Mouse (Mus musculus): ENCODE measurements around the gene Krt75. TPM values are rescaled to one million over a fixed set of nuclear protein-coding genes. Genes with fewer than 3 reads are reported as not detected.

Gene Krt75
- 0.08 TPM in 1 of 2 replicates, not detected in the other for polyA plus RNA-seq (2015; fragmentation: Nextera tagmentation; extraction: Ambion mirVana)

DNA sequence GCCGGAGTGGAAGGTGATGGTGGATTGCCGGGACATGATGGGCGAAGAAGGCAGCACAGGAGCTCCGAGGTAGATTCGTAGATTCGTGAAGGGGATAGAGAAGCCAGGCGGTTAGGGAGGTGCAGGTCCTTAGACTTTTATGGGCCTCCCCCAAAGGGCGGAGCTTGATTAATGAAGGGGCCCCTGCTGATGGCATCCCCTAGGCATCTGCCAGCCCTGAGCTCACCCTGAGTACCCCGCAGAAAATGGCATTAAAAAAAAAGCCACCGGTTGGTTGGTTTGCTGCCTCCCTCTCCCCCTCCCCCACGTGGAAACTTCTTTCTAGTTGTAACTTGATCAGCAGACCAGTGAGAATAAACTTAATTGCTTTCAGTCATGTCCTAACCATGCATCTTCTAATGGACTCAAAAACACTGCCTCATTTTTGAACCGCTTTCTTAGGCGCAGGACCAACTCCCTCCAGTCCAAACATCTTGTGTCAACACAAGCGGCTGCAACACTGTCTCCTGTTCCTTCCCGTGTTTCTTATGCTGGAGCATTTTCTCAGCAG lies at the start of gene Krt75:
Gene Krt75, minus strand, starts transcription at position 109 of the 550 bp plus-strand sequence.
- WGBS = 67% methylated on average over 15 of the region's 15 CpGs
- no peaks in the 10 kb centered on the region for H3K9me3 ChIP-seq
- no peak within 1 kb of the TSS for H3K4me3 ChIP-seq
- no peaks in the 10 kb centered on the region for H3K4me1 ChIP-seq
- H3K9ac ChIP-seq (replicated peaks) = no peak within 1 kb of the TSS
- H3K27me3 ChIP-seq = no peaks in the 10 kb centered on the region
- ATAC-seq (replicated peaks) = no peak
- no peaks in the 10 kb centered on the region for H3K36me3 ChIP-seq
- no peak within 1 kb of the TSS for H3K4me2 ChIP-seq (replicated peaks)
- no peak within 1 kb of the TSS for H3K27ac ChIP-seq (replicated peaks)

- H3K4me2 ChIP-seq (replicated peaks) = no peak overlapping the region
- no peaks in the 10 kb centered on the region for H3K27me3 ChIP-seq
- no peaks in the 10 kb centered on the region for H3K4me1 ChIP-seq
- H3K4me3 ChIP-seq = no peak overlapping the region
- 66% methylated on average over 6 of the region's 6 CpGs for WGBS
- H3K9me3 ChIP-seq = no peaks in the 10 kb centered on the region; the same call in 1 of the 2 replicates
- H3K36me3 ChIP-seq = no peaks in the 10 kb centered on the region
- no peak for ATAC-seq (replicated peaks)
- no peak overlapping the region for H3K27ac ChIP-seq (replicated peaks)
- H3K9ac ChIP-seq (replicated peaks) = no peak overlapping the region
These were observed 25.4 kb upstream of the Krt75 start for GRCm38 (mm10) chr15:101599123-101599522.

DNA sequence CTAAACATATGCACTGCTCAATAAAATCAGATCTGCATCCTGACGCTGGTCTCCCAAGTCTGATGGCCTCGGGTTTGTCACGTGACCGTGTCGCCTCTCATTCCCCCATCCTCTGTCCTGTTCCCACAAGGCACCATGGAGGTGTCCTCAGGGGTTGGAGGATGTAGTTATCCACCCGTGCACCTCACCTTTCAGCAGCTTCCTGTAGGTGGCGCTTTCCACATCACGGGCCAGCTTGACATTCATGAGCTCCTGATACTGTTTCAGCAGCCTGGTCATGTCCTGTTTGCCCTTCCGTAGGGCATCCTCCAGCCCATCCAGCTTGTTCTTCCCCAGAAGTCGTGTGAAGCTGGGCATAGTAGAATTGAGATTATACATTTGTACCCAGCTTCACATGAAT lies 14.5 kb upstream of the Krt75 start:
- whole genome bisulfite sequencing = 81% methylated on average over 10 of the region's 10 CpGs
- Histone ChIP-seq H3K9ac (replicated peaks) (no peak overlapping the region), H3K36me3 (no peaks in the 10 kb centered on the region), H3K27ac (replicated peaks) (no peak overlapping the region), H3K4me2 (replicated peaks) (no peak overlapping the region), H3K27me3 (no peaks in the 10 kb centered on the region), H3K4me3 (no peak overlapping the region), H3K4me1 (no peaks in the 10 kb centered on the region), H3K9me3 (no peaks in the 10 kb centered on the region)
- no peak for ATAC-seq (replicated peaks)

GRCm38 (mm10) chr15:101584456-101584855 lies 10.8 kb upstream of the Krt75 start:
- no peaks in the 10 kb centered on the region for H3K36me3 ChIP-seq
- H3K9me3 ChIP-seq = no peaks in the 10 kb centered on the region
- 67% methylated on average over 2 of the region's 2 CpGs for WGBS
- no peak overlapping the region for H3K4me2 ChIP-seq (replicated peaks)
- no peak for ATAC-seq (replicated peaks)
- no peak overlapping the region for H3K27ac ChIP-seq (replicated peaks)
- H3K27me3 ChIP-seq = no peaks in the 10 kb centered on the region
- no peak overlapping the region for H3K9ac ChIP-seq (replicated peaks)
- H3K4me1 ChIP-seq = no peaks in the 10 kb centered on the region
- H3K4me3 ChIP-seq = no peak overlapping the region

DNA sequence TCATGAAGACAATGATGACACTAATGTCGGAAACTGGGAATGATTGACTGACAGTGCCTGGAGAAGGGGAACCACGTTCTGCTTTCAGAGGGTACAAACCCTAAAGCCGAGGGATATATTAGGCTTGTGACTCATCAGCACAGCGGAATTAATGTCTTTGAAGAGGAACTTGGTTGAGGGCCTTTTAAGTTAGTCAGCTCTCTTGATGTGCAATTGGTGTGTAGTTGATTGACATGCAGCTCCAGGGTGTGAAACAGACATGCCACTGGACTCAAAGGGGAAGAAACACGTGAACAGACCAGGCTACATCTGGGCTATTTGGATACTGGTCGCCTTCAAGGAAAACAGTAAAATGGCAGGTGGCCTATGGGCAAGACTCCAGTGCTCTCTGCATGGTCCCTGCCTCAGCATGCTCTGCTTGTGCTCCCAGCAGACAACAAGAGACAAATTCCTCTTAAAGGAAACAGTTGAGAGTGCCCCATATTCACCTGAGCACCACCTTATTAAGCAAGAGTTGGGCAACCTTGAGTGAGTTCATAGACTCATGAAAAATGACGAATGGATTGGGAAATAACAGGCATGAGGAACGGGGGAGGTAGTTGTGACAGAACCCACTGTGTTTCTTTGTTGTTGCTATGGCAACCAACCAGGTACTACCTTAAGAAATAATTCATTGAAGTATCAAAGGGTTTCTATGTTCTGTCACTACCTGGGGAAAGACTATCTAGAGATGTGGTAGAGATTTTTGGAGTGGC lies 9.7 kb upstream of the Krt75 start:
- Histone ChIP-seq H3K27me3 (no peaks in the 10 kb centered on the region), H3K9ac (replicated peaks) (no peak overlapping the region), H3K36me3 (no peaks in the 10 kb centered on the region), H3K4me1 (no peaks in the 10 kb centered on the region), H3K27ac (replicated peaks) (no peak overlapping the region), H3K4me2 (replicated peaks) (no peak overlapping the region), H3K9me3 (no peaks in the 10 kb centered on the region), H3K4me3 (no peak overlapping the region)
- WGBS = 78% methylated on average over 8 of the region's 8 CpGs
- ATAC-seq (replicated peaks) = no peak

GRCm38 (mm10) chr15:101581701-101582100 lies 8.0 kb upstream of the Krt75 start:
- no peak overlapping the region for H3K4me2 ChIP-seq (replicated peaks)
- WGBS = 82% methylated on average over 3 of the region's 3 CpGs
- H3K9me3 ChIP-seq = no peaks in the 10 kb centered on the region
- H3K36me3 ChIP-seq = no peaks in the 10 kb centered on the region
- H3K4me3 ChIP-seq = no peak overlapping the region
- no peak overlapping the region for H3K9ac ChIP-seq (replicated peaks)
- ATAC-seq (replicated peaks) = no peak
- no peak overlapping the region for H3K27ac ChIP-seq (replicated peaks)
- H3K4me1 ChIP-seq = no peaks in the 10 kb centered on the region
- H3K27me3 ChIP-seq = no peaks in the 10 kb centered on the region

- Histone ChIP-seq H3K36me3 (no peaks in the 10 kb centered on the region), H3K4me3 (no peak overlapping the region), H3K9me3 (no peaks in the 10 kb centered on the region), H3K4me2 (replicated peaks) (no peak overlapping the region), H3K9ac (replicated peaks) (no peak overlapping the region), H3K27me3 (no peaks in the 10 kb centered on the region), H3K27ac (replicated peaks) (no peak overlapping the region), H3K4me1 (no peaks in the 10 kb centered on the region)
- ATAC-seq (replicated peaks) = no peak
- WGBS = 91% methylated on average over 5 of the region's 5 CpGs
These were observed 1.8 kb upstream of the Krt75 start for GRCm38 (mm10) chr15:101575506-101575905.

- WGBS = 49% methylated on average over 7 of the region's 7 CpGs
- no peaks in the 10 kb centered on the region for H3K4me1 ChIP-seq
- H3K4me2 ChIP-seq (replicated peaks) = no peak overlapping the region
- H3K36me3 ChIP-seq = no peaks in the 10 kb centered on the region
- H3K27ac ChIP-seq (replicated peaks) = no peak overlapping the region
- H3K27me3 ChIP-seq = no peaks in the 10 kb centered on the region
- H3K4me3 ChIP-seq = no peak overlapping the region
- ATAC-seq (replicated peaks) = no peak
- H3K9me3 ChIP-seq = no peaks in the 10 kb centered on the region
- no peak overlapping the region for H3K9ac ChIP-seq (replicated peaks)
These were observed 5.9 kb downstream of the Krt75 start for GRCm38 (mm10) chr15:101567780-101568179.

DNA sequence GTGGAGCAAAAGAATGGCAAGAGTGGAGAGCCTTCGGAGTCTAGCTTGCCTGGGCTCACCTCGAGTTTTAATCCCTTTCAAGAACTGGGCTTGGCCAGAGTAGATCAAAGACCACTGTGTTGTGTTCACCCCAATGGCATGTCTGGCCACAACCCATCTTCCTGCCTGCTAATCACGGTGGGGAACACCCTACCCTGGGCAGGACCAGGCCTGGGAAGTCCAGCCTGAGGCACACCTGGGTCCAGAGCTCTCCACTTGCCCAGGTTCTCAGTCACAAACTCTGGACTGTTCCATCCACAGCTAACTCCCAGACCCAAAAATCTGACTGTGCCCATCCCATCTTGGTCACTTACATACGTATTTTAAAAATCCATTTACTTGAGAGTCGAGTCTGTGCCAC lies 10.9 kb downstream of the Krt75 start, which contains the start of gene Krt90:
Gene Krt90, minus strand, starts transcription at position 101 of the 400 bp plus-strand sequence.
- Histone ChIP-seq H3K4me1 (no peaks in the 10 kb centered on the region), H3K36me3 (no peaks in the 10 kb centered on the region), H3K4me3 (no peak within 1 kb of the TSS), H3K9ac (replicated peaks) (no peak within 1 kb of the TSS), H3K27ac (replicated peaks) (no peak within 1 kb of the TSS), H3K4me2 (replicated peaks) (no peak within 1 kb of the TSS), H3K9me3 (no peaks in the 10 kb centered on the region), H3K27me3 (no peaks in the 10 kb centered on the region)
- no peak for ATAC-seq (replicated peaks)
- 69% methylated on average over 5 of the region's 5 CpGs for WGBS

DNA sequence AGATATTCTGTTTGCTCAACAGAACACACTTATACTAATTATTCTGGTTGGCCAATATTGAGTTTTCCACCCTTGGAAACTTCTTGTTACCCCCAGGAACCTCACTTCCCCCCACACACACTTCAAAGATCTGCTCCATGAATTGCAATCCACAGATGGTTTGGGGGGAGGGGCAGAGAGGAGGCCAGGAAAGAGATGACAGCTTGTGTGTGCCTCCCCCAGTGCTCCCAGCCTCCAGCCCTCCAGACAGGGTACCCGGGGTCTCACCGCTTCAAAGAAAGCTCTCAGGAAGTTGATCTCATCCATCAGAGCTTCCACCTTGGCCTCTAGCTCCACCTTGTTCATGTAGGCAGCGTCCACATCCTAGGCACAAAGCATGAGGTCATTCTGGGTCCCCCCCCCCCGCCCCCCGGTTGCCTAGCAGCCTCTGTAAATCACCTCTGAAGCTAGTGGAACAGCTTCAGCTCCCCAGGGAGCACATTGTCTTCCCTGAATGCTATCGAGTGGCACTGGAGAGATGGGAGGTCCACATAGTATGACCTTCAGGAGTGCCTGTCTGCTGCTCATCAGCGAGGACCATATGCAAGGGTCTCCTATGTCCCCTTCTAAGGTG lies 15.6 kb downstream of the Krt75 start:
- Histone ChIP-seq H3K9me3 (no peaks in the 10 kb centered on the region), H3K4me1 (peaks cover 4% of the 10 kb centered on the region; the same call in 1 of the 2 replicates), H3K4me3 (no peak overlapping the region), H3K27ac (replicated peaks) (no peak overlapping the region), H3K36me3 (no peaks in the 10 kb centered on the region), H3K9ac (replicated peaks) (no peak overlapping the region), H3K27me3 (no peaks in the 10 kb centered on the region), H3K4me2 (replicated peaks) (no peak overlapping the region)
- no peak for ATAC-seq (replicated peaks)
- 14% methylated on average over 7 of the region's 7 CpGs for WGBS

- Histone ChIP-seq H3K27me3 (no peaks in the 10 kb centered on the region), H3K4me3 (no peak overlapping the region), H3K9me3 (no peaks in the 10 kb centered on the region), H3K36me3 (no peaks in the 10 kb centered on the region), H3K27ac (replicated peaks) (no peak overlapping the region), H3K4me1 (peaks cover 8% of the 10 kb centered on the region; the same call in 1 of the 2 replicates), H3K4me2 (replicated peaks) (peak overlapping the region; percentile 24; the same call in 1 of the 2 replicates), H3K9ac (replicated peaks) (no peak overlapping the region)
- 0% methylated on average over 11 of the region's 11 CpGs for WGBS
- ATAC-seq (replicated peaks) = 0 out of 2 replicates have a peak, but pooled peaks have one; percentile 61
These were observed 20.5 kb downstream of the Krt75 start for GRCm38 (mm10) chr15:101553169-101553568.

DNA sequence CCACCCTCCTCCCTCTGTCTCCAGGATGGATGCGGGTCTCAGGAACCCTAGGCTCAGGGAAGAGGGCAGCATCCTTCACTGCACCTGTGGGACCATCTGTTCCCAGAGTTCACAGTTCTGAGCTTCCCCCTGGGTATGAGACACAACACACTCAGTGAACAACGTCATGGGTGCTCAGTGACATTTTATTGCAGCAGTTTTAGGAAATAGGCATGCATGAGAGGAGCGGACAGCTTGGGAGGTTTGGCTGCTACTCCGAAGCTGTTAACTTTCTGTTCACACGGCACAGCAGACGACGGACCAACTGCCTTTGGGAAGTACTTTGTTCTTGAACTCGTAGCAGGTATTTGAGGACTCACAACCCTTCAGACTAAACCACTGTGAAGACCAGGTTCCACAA lies 21.5 kb downstream of the Krt75 start:
- H3K9ac ChIP-seq (replicated peaks) = no peak overlapping the region
- 79% methylated on average over 8 of the region's 8 CpGs for WGBS
- H3K27ac ChIP-seq (replicated peaks) = no peak overlapping the region
- ATAC-seq (replicated peaks) = no peak
- H3K4me2 ChIP-seq (replicated peaks) = no peak overlapping the region
- H3K36me3 ChIP-seq = no peaks in the 10 kb centered on the region
- no peaks in the 10 kb centered on the region for H3K27me3 ChIP-seq
- no peak overlapping the region for H3K4me3 ChIP-seq
- H3K9me3 ChIP-seq = no peaks in the 10 kb centered on the region
- peaks cover 8% of the 10 kb centered on the region; the same call in 1 of the 2 replicates for H3K4me1 ChIP-seq
